Mouse (Mus musculus) adrenal gland, postnatal 36 days (tissue): ENCODE data around the gene Arpin. TPM values are rescaled to one million over a fixed set of nuclear protein-coding genes. Genes with fewer than 3 reads are reported as not detected.

ENCODE experiments used
- DNase-seq, 2 experiments: peaks; one replicate each; pipeline ENCODE4 v3.0.0; 2021; ENCODE audit warnings: mixed read lengths in 1 of 2
- microRNA-seq: library from miRNA; unstranded; fragments of <30 nt; microRNA quantifications from one replicate; pipeline ENCODE4 v1.2.0, GENCODE M21; 2021
- total RNA-seq, 2 experiments: library from RNA; stranded (reverse); gene quantifications; 2 replicates each; pipeline ENCODE4 v1.2.3; 2021

Arpin gene
- total RNA-seq, 2 experiments from 2014 or later, result 15.2 to 21.2 TPM

DNA sequence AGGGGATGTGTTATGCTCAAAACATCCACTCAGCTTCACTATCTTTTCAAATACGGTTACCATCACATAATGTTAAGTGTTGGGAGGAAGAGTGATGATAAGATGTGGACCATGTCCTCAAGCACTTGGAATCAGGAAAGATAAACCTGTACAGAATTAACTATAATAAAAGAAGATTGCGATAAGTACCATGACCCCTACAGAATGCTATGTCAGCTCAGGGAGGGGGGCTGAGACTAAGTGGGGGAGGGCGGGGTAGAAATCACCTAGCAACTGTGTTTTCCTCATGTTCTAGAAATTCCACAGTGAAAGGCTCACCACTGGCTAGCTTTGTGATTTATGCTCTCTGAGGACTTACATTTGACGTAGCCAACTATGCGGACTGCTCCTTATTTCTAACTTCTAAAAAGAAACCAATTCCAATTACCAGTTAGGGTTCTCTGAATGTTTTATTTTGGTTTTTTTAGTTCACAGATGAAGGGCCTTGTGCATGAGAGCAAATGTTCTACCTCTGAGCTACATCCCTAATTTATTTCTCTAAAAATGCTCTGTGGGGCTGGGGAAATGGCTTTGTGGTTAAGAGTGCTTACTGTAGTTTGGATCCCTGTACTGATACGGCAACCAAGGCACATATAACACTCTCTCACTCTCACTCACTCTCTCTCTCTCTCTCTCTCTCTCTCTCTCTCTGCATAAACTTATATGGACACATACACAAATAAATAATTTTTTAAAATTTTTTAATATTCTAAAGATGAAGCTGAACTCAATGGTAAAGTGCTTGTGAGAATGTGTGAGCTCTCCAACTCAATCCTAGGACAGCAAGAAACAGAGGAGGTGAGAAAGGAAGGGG lies 42.4 kb downstream of the Arpin start:
- no peak for DNase-seq

DNA sequence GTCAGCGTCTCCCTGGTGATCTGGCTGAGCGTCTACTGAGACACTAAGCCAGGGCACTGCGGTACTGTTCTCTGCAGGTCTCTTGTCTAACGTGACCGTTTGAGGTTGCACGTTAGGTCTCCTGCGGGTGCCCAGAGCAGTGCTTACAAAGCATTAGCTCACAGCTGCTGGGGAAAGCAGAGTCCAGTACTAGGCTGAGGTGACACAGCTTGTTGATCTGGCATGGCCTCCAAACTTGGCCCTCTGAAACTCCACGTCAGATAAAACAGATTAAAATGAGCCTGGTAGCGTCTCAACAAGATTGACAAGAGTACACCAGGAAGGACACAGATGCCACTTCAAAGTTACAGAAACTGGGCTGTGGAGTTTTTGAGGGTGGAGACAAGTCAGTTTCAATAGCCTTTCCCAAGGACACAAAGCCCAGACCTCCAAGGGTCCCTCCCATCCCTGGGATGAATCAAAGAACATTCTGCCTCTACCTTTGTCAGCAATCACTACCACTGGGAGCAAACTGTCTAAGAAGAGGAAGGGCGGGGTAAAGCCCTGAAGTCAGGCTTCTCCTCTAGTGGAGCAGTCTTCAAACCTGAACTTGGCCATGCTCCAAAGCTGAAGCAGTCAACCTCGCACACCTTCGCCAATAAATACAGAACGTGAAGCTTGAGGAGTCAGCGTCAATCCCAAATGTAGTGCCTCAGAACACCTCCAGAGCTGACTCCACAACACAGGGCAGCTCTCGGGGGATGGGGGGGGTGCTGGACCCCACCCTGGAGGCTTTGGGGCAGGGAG lies 44.5 kb downstream of the Arpin start:
- peak; percentile 27 to 35 for DNase-seq

DNA sequence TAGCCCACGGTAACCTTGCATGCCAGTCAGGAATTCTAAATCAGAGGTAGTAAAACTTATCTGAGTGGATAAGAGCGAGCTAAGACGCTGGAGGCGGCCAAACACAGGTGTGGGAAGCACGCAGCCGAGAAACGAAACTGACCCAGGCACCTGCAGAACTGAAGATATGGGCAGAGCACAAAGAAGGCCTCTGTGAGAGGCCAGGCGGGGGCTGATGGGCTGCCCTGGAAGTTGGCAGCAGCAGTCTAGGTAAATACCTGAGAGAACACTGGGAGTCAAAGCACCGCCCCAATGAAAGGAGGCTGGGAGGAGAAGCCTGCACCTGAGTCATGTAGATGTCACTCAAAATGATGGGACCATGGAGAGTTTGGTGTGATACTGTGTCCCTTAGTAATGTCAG lies 46.6 kb downstream of the Arpin start:
- no peak for DNase-seq

DNA sequence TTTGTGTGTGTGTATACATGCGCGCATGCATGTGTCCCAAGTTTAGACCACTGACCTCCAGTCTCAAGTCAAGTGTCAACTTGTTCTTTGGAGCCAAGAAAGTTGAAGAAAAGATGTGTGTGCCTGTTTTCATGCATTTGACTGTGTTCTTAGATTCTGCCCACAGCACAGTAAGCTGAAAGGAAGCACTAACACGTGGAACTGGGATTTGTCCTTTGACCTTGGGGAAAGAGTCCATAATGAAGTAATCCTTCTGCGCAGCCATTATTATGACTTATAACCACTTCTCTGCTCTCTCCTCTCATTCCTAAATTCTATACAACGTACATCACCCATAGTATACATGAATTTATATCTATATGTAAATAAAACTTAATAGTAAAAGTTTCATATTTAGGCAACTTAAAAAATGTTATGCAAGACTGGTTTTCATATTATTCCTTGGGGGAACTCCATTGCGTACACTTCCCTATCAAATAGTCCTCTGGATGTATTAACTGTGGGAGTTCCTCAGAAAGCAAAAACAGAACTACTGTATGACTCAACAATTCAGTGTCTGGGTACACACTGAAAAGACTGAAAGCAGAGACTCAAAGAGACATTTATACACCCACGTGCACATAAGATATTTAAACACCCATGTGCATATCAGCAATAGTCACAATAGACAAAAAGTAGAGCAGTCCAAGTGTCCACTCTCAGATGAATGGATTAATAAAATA lies 51.4 kb downstream of the Arpin start:
- no peak for DNase-seq

DNA sequence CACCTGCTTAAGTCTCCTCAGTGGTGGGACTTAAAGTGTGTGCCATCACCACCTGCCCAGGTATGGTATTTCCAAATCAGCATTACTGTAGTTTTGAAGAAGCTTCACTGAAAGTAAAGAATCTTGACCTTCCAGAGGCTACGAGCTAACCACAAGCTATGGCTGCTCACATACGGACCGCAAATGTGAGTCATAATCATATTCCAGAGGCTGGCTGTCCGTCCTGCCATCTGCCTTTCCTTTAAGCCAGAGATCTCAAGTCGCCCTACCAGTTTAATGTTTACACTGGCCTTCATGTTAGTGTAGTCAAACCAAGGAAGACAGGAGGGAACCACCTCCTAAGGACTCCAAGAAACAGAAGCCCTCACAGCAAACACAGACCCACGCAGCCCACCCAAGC lies 53.3 kb downstream of the Arpin start:
- no peak for DNase-seq

DNA sequence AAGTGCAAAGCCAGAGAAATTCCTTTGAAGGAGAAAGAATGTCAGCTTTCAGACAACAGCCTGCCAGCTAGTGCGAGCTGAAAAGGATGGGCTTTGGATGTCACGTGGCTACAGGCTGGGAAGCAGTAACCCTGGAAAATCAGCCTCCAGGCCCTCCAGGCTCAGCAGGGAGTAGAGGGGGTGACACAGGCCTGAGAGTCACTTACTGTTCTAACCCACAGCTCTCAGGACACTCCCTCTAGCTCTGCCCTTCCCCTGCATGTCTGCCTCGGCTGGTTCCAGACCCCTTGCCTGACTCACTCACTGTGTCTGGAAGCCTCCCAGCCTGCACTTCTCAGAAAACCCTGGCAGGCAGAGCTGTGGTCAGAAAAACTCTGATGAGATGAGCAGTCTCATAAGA lies 54.2 kb downstream of the Arpin start:
- peak; percentile 46 to 48 for DNase-seq

DNA sequence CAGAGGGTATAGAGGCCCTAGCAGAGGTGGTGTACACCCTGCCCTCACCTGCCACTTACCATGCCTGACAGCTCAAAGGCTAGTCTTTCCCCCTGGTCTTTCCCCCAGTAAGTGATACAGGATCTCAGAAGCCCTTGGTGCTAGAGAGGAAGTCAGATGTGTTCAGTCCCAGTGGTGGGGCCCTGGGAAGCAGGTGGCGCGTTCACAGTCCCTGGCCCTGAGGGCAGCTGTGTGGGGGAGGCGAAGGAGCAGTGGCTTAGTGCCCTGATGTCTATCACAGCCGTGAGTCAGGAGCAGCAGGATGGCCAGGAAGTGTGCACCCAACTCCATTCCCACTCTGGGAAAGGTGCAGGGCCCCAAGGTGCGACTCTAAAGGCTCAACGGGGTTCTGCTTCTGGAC lies 55.1 kb downstream of the Arpin start:
- no peak for DNase-seq

DNA sequence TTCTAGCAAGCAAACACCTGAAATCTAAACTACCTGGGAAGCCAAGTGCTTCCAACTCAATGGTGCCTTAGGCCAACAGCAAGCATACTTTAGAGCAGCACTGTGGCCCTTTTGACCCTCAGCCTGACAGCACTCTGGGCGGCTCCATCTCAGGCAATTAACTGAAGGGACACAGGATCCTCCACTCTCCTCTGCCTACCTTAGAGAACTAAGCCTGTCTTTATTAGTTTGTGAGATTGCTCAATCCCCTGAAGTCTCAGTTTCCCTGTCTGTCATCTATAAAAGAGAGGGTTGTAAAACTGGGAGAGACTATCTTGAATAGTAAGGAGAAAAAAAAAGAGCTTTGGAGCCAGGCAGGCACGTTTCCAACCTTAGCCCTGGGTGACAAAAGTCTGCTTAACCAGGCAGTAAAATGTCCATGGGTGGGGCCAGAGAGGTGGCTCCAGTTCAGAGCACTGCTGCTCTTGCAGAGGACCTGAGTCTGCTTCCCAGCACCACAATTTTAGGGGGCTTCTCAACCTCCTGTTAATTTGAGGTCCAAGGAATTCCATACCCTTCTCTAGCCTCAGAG lies 56.6 kb downstream of the Arpin start:
- DNase-seq, result no peak

Small RNAs within 50 kb of the gene (microRNA-seq; reads per million reads assigned to microRNA genes)
- gene Gm24541, result not detected

Other genes with a start within 250 kb of the Arpin start
- gene Kif7, start 219.6 kb downstream of the Arpin start, total RNA-seq, result 1 to 10 TPM; 4.1 TPM
- gene Plin1, start 202.5 kb downstream of the Arpin start, total RNA-seq, result 100 to 1,000 TPM; 500 to 527 TPM
- 10 to 100 TPM; 49.2 to 49.3 TPM for gene Pex11a, start 192.2 kb downstream of the Arpin start, total RNA-seq
- 1 to 10 TPM; 1.6 to 2.0 TPM for gene Wdr93, start 192.2 kb downstream of the Arpin start, total RNA-seq
- gene Mesp1, start 141.6 kb downstream of the Arpin start, total RNA-seq, result not detected
- gene Mesp2, start 124.6 kb downstream of the Arpin start, total RNA-seq, result under 1 TPM; 0.26 to 0.79 TPM
- gene Anpep, start 74.3 kb downstream of the Arpin start, total RNA-seq, result 10 to 100 TPM in 1 of 2 experiments, 1 to 10 TPM in 1; 9.2 to 10.8 TPM
- gene Ap3s2, start 14.7 kb downstream of the Arpin start, total RNA-seq, result 10 to 100 TPM; 25.8 to 30.7 TPM
- gene Zfp710, start 89.5 kb upstream of the Arpin start, total RNA-seq, result 10 to 100 TPM; 14.2 to 15.5 TPM
- gene Idh2, start 180.0 kb upstream of the Arpin start, total RNA-seq, result 100 to 1,000 TPM; 148 to 188 TPM